In genomic region chr1:185333651-185334050, GRCm38 (mm10) we compare ENCODE assay signal across 17 mouse cellular contexts. TPM values are rescaled to one million over a fixed set of nuclear protein-coding genes. Genes with fewer than 3 reads are reported as not detected.
DNase-seq lines count a peak whose midpoint lies in the region; ATAC-seq lines count a peak whose summit lies in the region.
"Had no signal": no experiment of that assay in that cellular context is flagged by ENCODE, and none has a peak within 500 bp of the region (broad histone marks: within the 10 kb centered on the region; RNA-seq: fewer than 3 reads in every experiment).

No protein-coding gene starts in this region.

- H3K4me3 ChIP-seq in hindbrain, embryonic 13.5 days = no peak overlapping the region
- H3K4me3 ChIP-seq in hindbrain, embryonic 16.5 days (ENCODE audit: low read length) = no peak overlapping the region
- H3K4me3 ChIP-seq in midbrain, embryonic 11.5 days (ENCODE audit: low read depth, low read length) = no peak overlapping the region
- H3K4me3 ChIP-seq in midbrain, embryonic 10.5 days = no peak overlapping the region
- H3K4me3 ChIP-seq in intestine, embryonic 14.5 days (ENCODE audit: low read depth, low read length) = no peak overlapping the region
- H3K4me3 ChIP-seq: liver, embryonic 15.5 days; neural tube, embryonic 12.5 days had no signal

- no peak overlapping the region; the same call in 1 of the 2 replicates for H3K4me2 ChIP-seq in hindbrain, embryonic 13.5 days
- no peak overlapping the region for H3K4me2 ChIP-seq in hindbrain, embryonic 16.5 days (ENCODE audit: low read length)
- H3K4me2 ChIP-seq in midbrain, embryonic 11.5 days = no peak overlapping the region
- peak overlapping the region; percentile 84; the same call in 1 of the 2 replicates for H3K4me2 ChIP-seq in intestine, embryonic 14.5 days (ENCODE audit: low read length)

- peak overlapping the region; percentile 39; the same call in 1 of the 2 replicates for H3K9ac ChIP-seq in hindbrain, embryonic 13.5 days
- no peak overlapping the region for H3K9ac ChIP-seq in hindbrain, embryonic 16.5 days (ENCODE audit: low read depth, low read length)
- no peak overlapping the region for H3K9ac ChIP-seq in midbrain, embryonic 11.5 days (ENCODE audit: low read length)
- no peak overlapping the region for H3K9ac ChIP-seq in intestine, embryonic 14.5 days (ENCODE audit: low read length)
- H3K9ac ChIP-seq: liver, embryonic 15.5 days; neural tube, embryonic 12.5 days had no signal

- H3K27ac ChIP-seq in hindbrain, embryonic 13.5 days = no peak overlapping the region
- H3K27ac ChIP-seq in hindbrain, embryonic 16.5 days (ENCODE audit: low read depth, low read length) = no peak overlapping the region
- no peak overlapping the region for H3K27ac ChIP-seq in midbrain, embryonic 11.5 days (ENCODE audit: low read depth, low read length)
- H3K27ac ChIP-seq in midbrain, embryonic 10.5 days (replicated peaks) = no peak overlapping the region
- H3K27ac ChIP-seq in intestine, embryonic 14.5 days (ENCODE audit: low read depth) = no peak overlapping the region
- H3K27ac ChIP-seq: limb, embryonic 13.5 days; liver, embryonic 15.5 days; neural tube, embryonic 12.5 days had no signal

- H3K36me3 ChIP-seq in hindbrain, embryonic 13.5 days = 0 out of 2 replicates have a peak, but pooled peaks cover 4% of the 10 kb centered on the region
- no peaks in the 10 kb centered on the region for H3K36me3 ChIP-seq in hindbrain, embryonic 16.5 days (ENCODE audit: control insufficient read depth, insufficient read depth, low read length)
- no peaks in the 10 kb centered on the region for H3K36me3 ChIP-seq in midbrain, embryonic 11.5 days (ENCODE audit: control insufficient read depth, insufficient read depth, low read length)
- H3K36me3 ChIP-seq in midbrain, embryonic 10.5 days = peaks cover 16% of the 10 kb centered on the region
- peaks cover 10% of the 10 kb centered on the region for H3K36me3 ChIP-seq in intestine, embryonic 14.5 days (ENCODE audit: control insufficient read depth, insufficient read depth, low read length)
- H3K36me3 ChIP-seq: liver, embryonic 15.5 days; neural tube, embryonic 12.5 days had no signal

- ATAC-seq in hindbrain, embryonic 13.5 days (ENCODE audit: low FRiP score) = no peak
- no peak for ATAC-seq in hindbrain, embryonic 16.5 days
- no peak for ATAC-seq in midbrain, embryonic 11.5 days (ENCODE audit: low FRiP score)
- ATAC-seq in intestine, embryonic 14.5 days (replicated peaks; ENCODE audit: low FRiP score, low TSS enrichment, low read depth) = no peak
- ATAC-seq: activated CD4-positive, CD25-positive, alpha-beta regulatory T cell, adult 4 months; inflammation-experienced regulatory T-cells, adult 6 months; Patski had no signal

- H3K27me3 ChIP-seq in hindbrain, embryonic 13.5 days = no peaks in the 10 kb centered on the region
- no peaks in the 10 kb centered on the region for H3K27me3 ChIP-seq in hindbrain, embryonic 16.5 days (replicated peaks; ENCODE audit: control insufficient read depth, insufficient read depth, low read length)
- no peaks in the 10 kb centered on the region for H3K27me3 ChIP-seq in midbrain, embryonic 11.5 days (ENCODE audit: control insufficient read depth, insufficient read depth, low read length)
- H3K27me3 ChIP-seq in midbrain, embryonic 10.5 days (ENCODE audit: low read depth, poor library complexity, severe bottlenecking) = no peaks in the 10 kb centered on the region
- no peaks in the 10 kb centered on the region for H3K27me3 ChIP-seq in intestine, embryonic 14.5 days (replicated peaks; ENCODE audit: control insufficient read depth, insufficient read depth, low read length)
- H3K27me3 ChIP-seq: limb, embryonic 13.5 days; liver, embryonic 15.5 days; neural tube, embryonic 12.5 days; Patski had no signal

- WGBS in hindbrain, embryonic 13.5 days = 92% methylated on average over 5 of the region's 5 CpGs
- WGBS in hindbrain, embryonic 16.5 days = 91% methylated on average over 5 of the region's 5 CpGs
- WGBS in midbrain, embryonic 11.5 days = 92% methylated on average over 5 of the region's 5 CpGs
- 96% methylated on average over 5 of the region's 5 CpGs for WGBS in midbrain, embryonic 10.5 days
- WGBS in intestine, embryonic 14.5 days = 82% methylated on average over 5 of the region's 5 CpGs

- H3K4me1 ChIP-seq in hindbrain, embryonic 13.5 days (replicated peaks) = peaks cover 39% of the 10 kb centered on the region
- peaks cover 20% of the 10 kb centered on the region for H3K4me1 ChIP-seq in hindbrain, embryonic 16.5 days (ENCODE audit: control insufficient read depth, insufficient read depth, low read depth, low read length)
- peaks cover 11% of the 10 kb centered on the region for H3K4me1 ChIP-seq in midbrain, embryonic 11.5 days (ENCODE audit: control insufficient read depth, insufficient read depth, low read length)
- H3K4me1 ChIP-seq in midbrain, embryonic 10.5 days = peaks cover 50% of the 10 kb centered on the region
- H3K4me1 ChIP-seq in intestine, embryonic 14.5 days (replicated peaks; ENCODE audit: control insufficient read depth, insufficient read depth, low read length) = peaks cover 15% of the 10 kb centered on the region; the same call in 1 of the 2 replicates

- peak; percentile 72 for DNase-seq in midbrain, embryonic 11.5 days (ENCODE audit: low spot score, missing footprints)
- no peak for DNase-seq in midbrain, embryonic 10.5 days (ENCODE audit: low spot score)
- no peak for DNase-seq in intestine, embryonic 14.5 days (ENCODE audit: low spot score)
- DNase-seq in frontal cortex, adult 2 months (ENCODE audit: extremely low spot score in 1 of 2, low spot score in 1 of 2) = no peak
- no peak for DNase-seq in adrenal gland, postnatal 14 days
- DNase-seq: adrenal gland, postnatal 25 days; heart, postnatal 4 days; right cerebral cortex, postnatal 4 days; thymus, adult 18-20 months had no signal

- no peaks in the 10 kb centered on the region for H3K9me3 ChIP-seq in hindbrain, embryonic 13.5 days
- H3K9me3 ChIP-seq in hindbrain, embryonic 16.5 days (ENCODE audit: control insufficient read depth, low read length) = no peaks in the 10 kb centered on the region
- no peaks in the 10 kb centered on the region for H3K9me3 ChIP-seq in midbrain, embryonic 11.5 days (ENCODE audit: control insufficient read depth, low read length)
- no peaks in the 10 kb centered on the region for H3K9me3 ChIP-seq in midbrain, embryonic 10.5 days (replicated peaks)
- no peaks in the 10 kb centered on the region for H3K9me3 ChIP-seq in intestine, embryonic 14.5 days (ENCODE audit: control insufficient read depth, low read length)
- H3K9me3 ChIP-seq: limb, embryonic 13.5 days; liver, embryonic 15.5 days; neural tube, embryonic 12.5 days had no signal

RNA-seq across cellular contexts. Expression of gene Bpnt1, which starts 1.7 kb away (rescaled TPM):
- polyA plus RNA-seq in hindbrain, embryonic 13.5 days (2015; fragmentation: Nextera tagmentation; extraction: Ambion mirVana) = 41.0 and 46.6 TPM in 2 replicates
- 59.2 and 61.5 TPM in 2 replicates for polyA plus RNA-seq in hindbrain, embryonic 16.5 days (2015; fragmentation: Nextera tagmentation; extraction: Ambion mirVana)
- polyA plus RNA-seq in midbrain, embryonic 11.5 days (2014; fragmentation: Nextera tagmentation; extraction: Ambion mirVana) = 22.5 and 26.3 TPM in 2 replicates
- 30.7 and 31.8 TPM in 2 replicates for polyA plus RNA-seq in midbrain, embryonic 10.5 days (2016; fragmentation: Nextera tagmentation; extraction: Ambion mirVana)
- 52.3 and 52.6 TPM in 2 replicates for polyA plus RNA-seq in intestine, embryonic 14.5 days (2014; fragmentation: Nextera tagmentation; extraction: Ambion mirVana)
- 89.2 and 93.1 TPM in 2 replicates for polyA plus RNA-seq in frontal cortex, adult 2 months (2012; rRNA removed)
- 75.1 and 87.3 TPM in 2 replicates for total RNA-seq in adrenal gland, postnatal 14 days (2021)

RNA-seq across cellular contexts. Expression of gene Iars2, which starts 4.5 kb away (rescaled TPM):
- 17.8 and 18.3 TPM in 2 replicates for polyA plus RNA-seq in hindbrain, embryonic 13.5 days (2015; fragmentation: Nextera tagmentation; extraction: Ambion mirVana)
- polyA plus RNA-seq in hindbrain, embryonic 16.5 days (2015; fragmentation: Nextera tagmentation; extraction: Ambion mirVana) = 18.6 and 19.6 TPM in 2 replicates
- 24.3 and 26.3 TPM in 2 replicates for polyA plus RNA-seq in midbrain, embryonic 11.5 days (2014; fragmentation: Nextera tagmentation; extraction: Ambion mirVana)
- polyA plus RNA-seq in midbrain, embryonic 10.5 days (2016; fragmentation: Nextera tagmentation; extraction: Ambion mirVana) = 25.0 and 25.7 TPM in 2 replicates
- polyA plus RNA-seq in intestine, embryonic 14.5 days (2014; fragmentation: Nextera tagmentation; extraction: Ambion mirVana) = 46.3 and 52.7 TPM in 2 replicates
- polyA plus RNA-seq in frontal cortex, adult 2 months (2012; rRNA removed) = 22.3 and 26.1 TPM in 2 replicates
- 97.7 and 99.4 TPM in 2 replicates for total RNA-seq in adrenal gland, postnatal 14 days (2021)

RNA-seq across cellular contexts. Expression of gene Eprs, which starts 29.2 kb away (rescaled TPM):
- polyA plus RNA-seq in hindbrain, embryonic 13.5 days (2015; fragmentation: Nextera tagmentation; extraction: Ambion mirVana) = 146 and 155 TPM in 2 replicates
- polyA plus RNA-seq in hindbrain, embryonic 16.5 days (2015; fragmentation: Nextera tagmentation; extraction: Ambion mirVana) = 131 and 136 TPM in 2 replicates
- 140 TPM in 2 replicates for polyA plus RNA-seq in midbrain, embryonic 11.5 days (2014; fragmentation: Nextera tagmentation; extraction: Ambion mirVana)
- polyA plus RNA-seq in midbrain, embryonic 10.5 days (2016; fragmentation: Nextera tagmentation; extraction: Ambion mirVana) = 152 and 157 TPM in 2 replicates
- 143 and 149 TPM in 2 replicates for polyA plus RNA-seq in intestine, embryonic 14.5 days (2014; fragmentation: Nextera tagmentation; extraction: Ambion mirVana)
- polyA plus RNA-seq in frontal cortex, adult 2 months (2012; rRNA removed) = 34.0 and 36.7 TPM in 2 replicates
- 170 and 183 TPM in 2 replicates for total RNA-seq in adrenal gland, postnatal 14 days (2021)
